Mouse (Mus musculus) kidney, adult 2 months (tissue): Measurements from ENCODE around the gene Kif7.

Experiments
- CTCF ChIP-seq: fragments of 200-500 bp; conservative IDR thresholded peaks from 2 replicates; pipeline ENCODE4 v1.5.1; 2011; ENCODE audit warnings: low read depth, mild to moderate bottlenecking, control low read depth, low read length, moderate library complexity, mixed read lengths; ENCODE audit not compliant: insufficient read depth, insufficient read length
- POLR2A ChIP-seq: fragments of 200-500 bp; IDR thresholded peaks from one replicate; pipeline ENCODE4 v1.6.1; 2011; ENCODE audit warnings: low read depth, low read length, control low read depth

DNA sequence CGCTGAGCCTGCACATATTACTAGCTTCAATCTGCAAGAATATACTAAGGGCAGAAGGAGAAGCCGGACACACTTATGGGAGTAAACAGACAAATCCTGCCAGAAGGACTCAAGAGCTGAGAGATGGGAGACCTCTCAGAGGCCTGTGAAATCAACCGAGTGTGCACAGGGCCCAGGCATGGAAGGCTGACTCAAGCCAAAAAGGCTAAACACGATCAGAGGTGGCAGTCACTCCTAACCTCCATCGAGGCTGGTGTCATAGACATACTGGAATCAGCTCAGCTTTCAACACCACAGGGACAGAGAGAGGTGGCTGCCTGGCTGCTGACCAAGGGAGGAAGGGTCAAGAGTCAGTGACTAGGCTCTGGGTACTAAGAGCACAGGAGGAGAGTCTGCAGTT is 10.3 kb downstream of the Kif7 start:
- TF ChIP-seq CTCF: no peak
- no peak for TF ChIP-seq POLR2A
